Mouse (Mus musculus): ENCODE data around the gene Fau. TPM values are rescaled to one million over a fixed set of nuclear protein-coding genes. Genes with fewer than 3 reads are reported as not detected.
"Not testable (repeated sequence)": the region's sequence is repeated elsewhere in the genome, so short reads cannot be mapped to it uniquely, and the experiment has no call there.

The Fau gene
- 1,809 and 1,850 TPM in 2 replicates for total RNA-seq (2017)

DNA sequence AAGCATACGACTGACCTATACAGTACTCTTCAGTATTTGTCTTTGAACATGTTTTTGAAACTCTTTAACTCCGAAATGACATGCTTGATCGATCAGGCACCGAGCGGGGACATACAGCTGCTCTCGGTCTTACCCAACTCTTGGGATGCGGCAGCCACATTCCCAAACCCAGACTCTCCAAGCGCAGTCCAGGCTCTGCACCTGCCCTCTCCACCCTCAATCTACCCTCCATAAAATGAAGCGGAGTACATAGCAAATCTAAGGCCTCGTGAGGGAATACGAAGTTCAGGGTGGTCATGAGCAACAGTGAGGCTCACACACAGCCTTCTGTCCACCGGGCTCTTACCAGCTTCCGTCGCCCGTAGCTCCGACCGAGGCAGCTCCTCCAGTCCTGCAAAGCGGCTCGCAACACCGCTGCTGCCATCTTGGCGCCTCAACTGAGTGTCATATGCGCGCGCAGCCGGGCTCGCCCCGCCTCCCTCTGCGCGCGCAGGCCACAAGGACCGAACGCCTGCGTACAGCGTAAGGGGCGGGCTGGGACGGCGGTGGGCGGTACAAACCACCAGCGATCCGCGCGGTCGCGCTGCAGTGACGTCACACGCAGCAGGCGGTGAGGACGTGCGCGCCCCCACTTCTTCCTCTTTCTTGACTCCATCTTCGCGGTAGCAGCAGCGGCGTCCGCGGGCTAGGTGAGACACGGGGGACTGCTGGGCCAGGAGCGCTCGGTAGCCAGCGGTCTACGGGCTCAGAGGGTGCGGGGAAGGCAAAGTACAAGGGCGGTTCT lies at the start of gene Fau, which contains the start of gene Mrpl49:
Fau (plus strand) TSS at position 532 of the 784 bp plus-strand sequence.
Mrpl49 (minus strand) TSS at position 473 of the 784 bp plus-strand sequence.
- ATAC-seq (replicated peaks; ENCODE audit: low read depth, poor library complexity, severe bottlenecking): peak; percentile 76

DNA sequence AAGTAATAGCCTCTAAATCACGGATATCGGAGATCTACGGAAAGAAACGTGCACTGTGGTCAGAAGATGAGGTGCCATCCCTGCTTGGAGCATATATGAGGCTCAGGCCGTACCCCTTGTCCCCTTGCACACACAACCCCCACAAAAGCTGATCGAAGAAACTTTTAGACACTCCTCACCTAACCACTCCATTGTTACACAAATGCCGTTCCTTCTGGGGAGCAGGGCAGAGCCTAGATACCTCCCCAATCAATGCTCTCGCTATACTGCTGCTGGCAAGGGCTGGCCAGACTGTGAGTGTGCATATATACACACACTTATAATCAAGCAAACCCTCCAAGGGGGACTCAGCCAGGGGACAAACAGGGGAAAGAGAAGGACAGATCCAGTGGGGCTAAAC lies 48.5 kb upstream of the Fau start:
- no peak for ATAC-seq (replicated peaks; ENCODE audit: low read depth, poor library complexity, severe bottlenecking)

DNA sequence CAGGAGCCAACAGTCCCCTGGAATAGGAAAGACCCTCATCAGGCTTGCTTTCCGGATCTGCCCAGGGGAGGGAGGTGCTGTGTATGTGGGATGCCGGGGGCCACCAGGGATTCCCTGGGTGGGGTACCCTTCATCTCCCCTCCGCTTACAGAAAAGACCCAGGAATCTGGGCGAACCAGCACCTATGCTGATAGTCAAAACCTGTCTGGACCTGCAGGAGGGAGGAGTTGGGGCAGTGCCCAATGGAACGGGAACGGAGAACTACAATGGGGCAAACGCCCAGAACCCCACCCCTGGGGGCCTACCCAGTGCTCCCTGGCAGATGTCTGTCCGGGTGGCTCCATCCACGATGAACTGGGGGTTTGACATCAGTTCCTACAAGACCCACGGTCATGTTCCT lies 44.0 kb upstream of the Fau start:
- ATAC-seq (replicated peaks; ENCODE audit: low read depth, poor library complexity, severe bottlenecking): no peak

DNA sequence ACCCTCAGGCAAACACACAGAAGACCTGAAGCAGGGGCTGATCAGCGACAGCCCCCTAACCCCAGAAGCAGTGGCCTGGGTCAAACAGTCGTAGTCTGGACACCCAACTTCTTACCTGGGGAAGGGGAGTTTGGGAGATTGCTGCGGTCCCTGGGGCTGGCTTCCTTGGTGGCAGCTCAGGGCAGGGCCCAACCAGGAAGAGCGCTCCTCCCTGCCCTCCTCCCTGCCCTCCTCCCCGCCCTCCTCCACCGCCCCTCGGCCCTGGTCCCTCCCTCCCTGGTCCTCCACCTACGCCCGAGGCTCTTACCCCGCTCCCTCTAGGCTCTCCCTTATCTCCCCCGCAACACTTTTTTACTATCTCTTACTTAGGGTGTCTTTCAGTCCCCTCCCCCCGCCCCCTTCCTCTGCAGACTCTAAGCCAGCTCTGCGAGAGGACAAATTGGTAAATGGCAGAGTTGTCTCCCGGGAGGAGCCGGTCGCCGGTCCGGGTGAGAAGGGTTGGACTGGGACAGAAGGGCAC lies 42.6 kb upstream of the Fau start:
- peak; percentile 64 for ATAC-seq (replicated peaks; ENCODE audit: low read depth, poor library complexity, severe bottlenecking)

- ATAC-seq (replicated peaks; ENCODE audit: low read depth, poor library complexity, severe bottlenecking): peak; percentile 62
Observed at GRCm38 (mm10) chr19:6015511-6016315, 41.9 kb upstream of the Fau start, which contains the start of gene Capn1. Gene Capn1, minus strand, starts transcription at chr19:6015897.

GRCm38 (mm10) chr19:6016532-6016931 lies 41.1 kb upstream of the Fau start:
- ATAC-seq (replicated peaks; ENCODE audit: low read depth, poor library complexity, severe bottlenecking): no peak

GRCm38 (mm10) chr19:6018142-6019089 lies 39.2 kb upstream of the Fau start:
- peak; percentile 53 for ATAC-seq (replicated peaks; ENCODE audit: low read depth, poor library complexity, severe bottlenecking)

DNA sequence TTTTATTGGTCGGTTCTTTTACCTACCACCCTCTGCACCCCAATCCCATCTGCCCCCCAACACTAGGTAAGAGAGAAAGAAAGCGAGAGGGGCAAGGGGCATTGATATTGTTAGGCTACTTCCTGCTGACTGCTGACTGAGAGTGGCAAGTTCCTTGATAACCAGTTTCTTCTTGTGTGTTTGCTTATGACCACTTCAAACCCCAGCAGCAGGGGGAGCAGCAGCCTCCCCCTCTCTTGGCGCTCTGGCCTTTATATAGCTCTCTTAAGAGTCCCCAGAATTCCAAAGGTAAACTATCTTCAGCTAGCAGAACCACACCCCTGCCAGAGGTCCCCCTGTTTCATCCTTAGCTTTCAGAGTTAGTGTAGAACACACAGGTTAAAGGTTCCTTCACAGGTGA lies 37.4 kb upstream of the Fau start:
- ATAC-seq (replicated peaks; ENCODE audit: low read depth, poor library complexity, severe bottlenecking): no peak

- no peak for ATAC-seq (replicated peaks; ENCODE audit: low read depth, poor library complexity, severe bottlenecking)
Observed at GRCm38 (mm10) chr19:6023059-6023458, 34.6 kb upstream of the Fau start.

DNA sequence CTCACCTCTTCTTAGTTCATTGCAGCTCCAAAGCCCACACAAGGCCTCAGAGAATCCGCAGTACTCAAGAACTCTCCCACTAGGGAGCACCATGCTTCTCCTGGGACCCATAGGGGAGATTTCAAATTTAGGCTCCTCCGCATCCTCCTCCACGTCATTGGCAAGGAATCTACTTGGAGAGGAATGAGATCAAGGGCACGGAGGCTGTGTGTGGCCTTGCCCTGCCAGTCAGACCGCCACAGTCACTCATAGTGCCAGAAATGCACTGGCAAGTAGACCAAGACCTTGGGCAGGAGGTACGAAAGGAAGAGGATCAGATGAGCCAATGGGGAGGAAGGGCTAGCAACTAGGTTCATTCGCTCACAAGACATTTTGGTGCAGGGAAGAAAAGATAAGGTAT lies 33.7 kb upstream of the Fau start:
- ATAC-seq (replicated peaks; ENCODE audit: low read depth, poor library complexity, severe bottlenecking): no peak

- no peak for ATAC-seq (replicated peaks; ENCODE audit: low read depth, poor library complexity, severe bottlenecking)
Observed at GRCm38 (mm10) chr19:6028991-6029390, 28.7 kb upstream of the Fau start.

DNA sequence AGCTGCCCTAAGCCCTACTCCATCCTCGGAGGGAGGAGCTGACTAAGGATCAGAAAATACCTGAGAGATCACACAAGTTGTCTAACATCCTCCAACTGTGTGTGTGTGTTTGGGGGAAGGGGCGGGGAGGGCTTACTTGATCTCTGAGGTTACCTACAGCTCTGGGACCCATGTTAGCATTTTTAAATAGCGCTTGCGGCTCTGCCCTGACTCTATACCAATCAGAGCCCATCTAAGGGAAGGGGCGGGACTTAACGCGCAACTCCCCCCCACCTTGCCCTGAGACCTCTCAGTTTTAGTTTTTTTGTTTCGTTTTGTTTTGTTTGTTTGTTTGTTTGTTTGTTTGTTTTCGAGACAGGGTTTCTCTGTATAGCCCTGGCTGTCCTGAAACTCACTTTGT lies 28.2 kb upstream of the Fau start:
- ATAC-seq (replicated peaks; ENCODE audit: low read depth, poor library complexity, severe bottlenecking): no peak

GRCm38 (mm10) chr19:6030520-6031280 lies 26.9 kb upstream of the Fau start:
- no peak for ATAC-seq (replicated peaks; ENCODE audit: low read depth, poor library complexity, severe bottlenecking)

DNA sequence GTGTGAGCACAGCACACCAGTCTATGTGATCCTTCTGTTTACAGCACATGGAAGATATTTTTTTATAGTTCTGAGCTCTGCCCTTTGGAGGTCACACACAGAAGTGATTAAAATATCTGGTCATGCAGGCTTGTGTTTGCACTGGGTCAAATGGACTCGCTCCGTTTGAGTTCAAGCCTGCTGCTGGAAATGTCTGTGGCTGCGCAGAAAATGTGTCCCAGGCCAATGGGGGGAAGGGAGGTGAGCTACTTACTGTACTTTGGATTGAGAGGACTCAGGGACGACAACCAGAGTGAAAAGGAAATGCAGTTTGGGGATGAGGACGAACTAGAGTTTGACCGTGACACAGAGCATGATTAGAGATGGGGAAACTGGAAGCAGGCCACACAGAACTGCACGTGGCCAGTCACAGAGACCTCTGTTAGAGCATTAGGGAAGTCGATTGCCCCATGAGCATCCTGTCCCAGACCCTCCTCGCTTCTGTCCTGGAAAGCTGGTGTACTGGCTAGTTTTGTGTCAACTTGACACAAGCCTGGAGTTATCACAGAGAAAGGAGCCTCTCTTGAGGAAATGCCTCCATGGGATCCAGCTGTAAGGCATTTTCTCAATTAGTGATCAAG lies 21.6 kb upstream of the Fau start:
- no peak for ATAC-seq (replicated peaks; ENCODE audit: low read depth, poor library complexity, severe bottlenecking)

GRCm38 (mm10) chr19:6037695-6038094 lies 19.9 kb upstream of the Fau start:
- ATAC-seq (replicated peaks; ENCODE audit: low read depth, poor library complexity, severe bottlenecking): no peak

GRCm38 (mm10) chr19:6038326-6038725 lies 19.3 kb upstream of the Fau start:
- no peak for ATAC-seq (replicated peaks; ENCODE audit: low read depth, poor library complexity, severe bottlenecking)

- no peak for ATAC-seq (replicated peaks; ENCODE audit: low read depth, poor library complexity, severe bottlenecking)
Observed at GRCm38 (mm10) chr19:6040002-6040401, 17.6 kb upstream of the Fau start.

GRCm38 (mm10) chr19:6042293-6042692 lies 15.4 kb upstream of the Fau start:
- ATAC-seq (replicated peaks; ENCODE audit: low read depth, poor library complexity, severe bottlenecking): no peak

GRCm38 (mm10) chr19:6044102-6044501 lies 13.5 kb upstream of the Fau start:
- ATAC-seq (replicated peaks; ENCODE audit: low read depth, poor library complexity, severe bottlenecking): not testable (repeated sequence)
